Mouse (Mus musculus) kidney, adult 18-20 months (tissue): ENCODE data around the gene Ngp.

ENCODE experiments used
- DNase-seq: peaks from one replicate; pipeline ENCODE4 v3.0.0; 2021

Ngp gene

GRCm38 (mm10) chr9:110436041-110436440 lies 16.5 kb downstream of the Ngp start:
- DNase-seq: no peak

- no peak for DNase-seq
Measured at GRCm38 (mm10) chr9:110440049-110440448, 20.5 kb downstream of the Ngp start.

GRCm38 (mm10) chr9:110440559-110440958 lies 21.0 kb downstream of the Ngp start:
- DNase-seq: no peak

GRCm38 (mm10) chr9:110448356-110448755 lies 28.8 kb downstream of the Ngp start:
- DNase-seq: no peak

DNA sequence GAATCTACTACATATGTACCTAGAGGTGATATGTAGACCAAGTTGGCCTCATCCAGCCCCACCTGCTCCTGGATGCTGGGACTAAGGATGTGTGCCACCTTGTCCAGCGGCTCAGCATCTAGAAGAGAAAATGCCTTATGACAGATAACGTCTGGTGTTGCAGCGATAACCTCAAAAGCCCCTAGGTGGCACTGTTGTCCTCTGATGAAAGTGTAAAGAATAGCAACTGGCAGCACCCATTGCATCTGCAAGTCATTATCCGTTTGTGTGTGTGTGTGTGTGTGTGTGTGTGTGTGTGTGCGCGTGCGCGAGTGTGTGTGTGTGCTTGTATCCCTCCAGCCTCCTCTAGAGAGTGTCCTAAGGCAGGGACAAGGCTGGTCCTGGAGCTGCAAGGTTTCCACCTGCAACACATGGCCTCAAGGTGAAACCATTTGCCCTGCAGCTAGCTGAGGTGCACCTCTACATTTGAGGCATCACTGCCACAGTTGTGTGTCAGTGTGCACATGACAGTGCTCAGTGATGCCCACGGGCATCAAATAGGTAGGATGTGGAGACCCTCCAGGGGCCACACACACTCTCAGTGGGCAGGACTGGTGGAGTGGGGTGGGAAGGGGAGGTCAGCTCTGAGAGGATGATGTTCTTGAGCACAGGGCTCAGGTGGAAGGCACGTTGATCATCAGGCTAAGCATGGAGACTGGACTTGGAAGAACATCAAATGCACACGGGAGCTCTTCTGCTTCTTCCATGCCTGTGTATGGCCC lies 29.5 kb downstream of the Ngp start:
- peak; percentile 67 for DNase-seq

GRCm38 (mm10) chr9:110452523-110452922 lies 33.0 kb downstream of the Ngp start:
- no peak for DNase-seq

GRCm38 (mm10) chr9:110457926-110458325 lies 38.4 kb downstream of the Ngp start:
- DNase-seq: no peak

DNA sequence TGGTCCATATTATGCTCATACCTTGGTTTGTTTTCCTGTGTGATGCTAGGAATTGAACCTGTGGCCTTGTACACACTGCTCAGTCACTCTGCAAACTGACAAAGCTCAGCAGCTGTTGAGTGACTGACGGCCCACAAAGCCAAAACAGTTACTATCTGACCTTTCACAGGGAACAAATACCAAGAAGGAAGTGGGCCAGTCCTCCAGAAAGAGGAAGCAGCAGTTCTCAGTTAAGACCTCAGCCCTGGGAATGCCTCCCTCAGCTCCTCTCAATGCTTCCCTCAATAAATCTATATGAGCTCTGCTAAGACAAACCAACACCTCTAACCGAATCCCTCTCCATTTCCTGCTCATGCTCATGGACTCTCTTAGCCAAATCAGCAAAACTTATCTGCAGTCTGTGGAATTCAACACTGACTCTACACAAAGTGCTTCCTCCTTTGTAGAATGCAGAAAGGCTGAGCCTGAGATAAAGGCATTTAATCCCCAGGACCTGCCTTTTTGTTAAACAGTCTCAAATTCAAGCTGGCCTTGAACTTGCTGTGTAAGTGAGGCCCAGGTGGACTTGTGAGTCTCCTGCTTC lies 39.7 kb downstream of the Ngp start:
- DNase-seq: no peak

GRCm38 (mm10) chr9:110460884-110461815 lies 41.6 kb downstream of the Ngp start:
- DNase-seq: no peak

DNA sequence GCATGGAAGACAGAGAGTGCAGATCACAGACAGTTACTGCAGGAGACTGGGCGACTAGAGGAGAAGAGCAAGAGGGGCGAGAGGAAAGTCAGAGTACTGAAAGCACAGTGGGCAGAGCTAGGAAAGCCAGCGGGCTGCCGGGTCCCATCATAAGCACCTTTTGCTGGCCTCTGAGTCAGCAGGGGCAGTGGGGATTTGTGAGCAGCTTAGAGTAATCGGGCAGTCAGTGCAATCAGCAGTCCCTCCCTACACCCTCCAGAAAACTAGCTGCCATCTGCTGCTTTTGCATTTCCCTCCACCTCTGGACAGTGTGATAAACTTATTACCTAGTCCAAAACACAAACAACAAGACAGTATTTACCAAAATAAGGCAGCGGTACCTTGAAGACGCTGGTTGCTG lies 42.8 kb downstream of the Ngp start:
- DNase-seq: no peak

GRCm38 (mm10) chr9:110463983-110464591 lies 44.5 kb downstream of the Ngp start:
- DNase-seq: no peak

DNA sequence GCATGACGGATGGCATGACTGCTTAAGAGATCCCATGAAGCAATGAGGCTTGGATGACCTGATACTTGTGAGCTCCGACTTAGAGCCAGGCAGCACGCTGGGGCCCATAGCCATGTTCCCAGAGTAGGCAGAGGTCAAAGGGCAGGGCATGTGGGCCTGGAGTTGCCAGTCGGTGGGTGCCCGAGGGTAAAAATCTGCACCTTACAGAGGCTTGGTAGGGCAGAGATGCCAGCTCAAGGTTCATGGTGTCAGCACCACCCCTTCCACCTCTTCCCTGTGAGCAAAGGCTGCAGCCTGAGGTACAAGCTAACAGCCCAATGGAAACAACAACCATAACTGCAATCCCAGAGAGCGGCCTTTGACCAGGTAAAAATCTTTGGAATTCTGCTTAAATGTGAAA lies 45.8 kb downstream of the Ngp start:
- DNase-seq: peak; percentile 33

GRCm38 (mm10) chr9:110466179-110466578 lies 46.6 kb downstream of the Ngp start:
- DNase-seq: peak; percentile 35
